Comparison of ENCODE assay signal across 8 mouse cellular contexts in genomic region chr8:106871328-106871926, GRCm38 (mm10). TPM values are rescaled to one million over a fixed set of nuclear protein-coding genes. Genes with fewer than 3 reads are reported as not detected.
DNase-seq lines count a peak whose midpoint lies in the region; ATAC-seq and TF ChIP-seq lines count a peak whose summit lies in the region.

No protein-coding gene starts in this region.

- H3K9ac ChIP-seq in forebrain, embryonic 16.5 days (replicated peaks; ENCODE audit: low read depth, low read length) = peak overlapping the region; percentile 73
- peak overlapping the region; percentile 66 for H3K9ac ChIP-seq in limb, embryonic 12.5 days (replicated peaks)

- peak; percentile 33 for ATAC-seq in forebrain, embryonic 16.5 days
- no peak; the same call in 1 of the 2 replicates for ATAC-seq in limb, embryonic 12.5 days (ENCODE audit: insufficient number of reproducible peaks, insufficient read depth, low FRiP score, low TSS enrichment, low read depth)
- no peak for ATAC-seq in erythroblast, adult 5-6 weeks (replicated peaks; ENCODE audit: low FRiP score, poor library complexity, severe bottlenecking)

- H3K4me2 ChIP-seq in forebrain, embryonic 16.5 days (ENCODE audit: low read length) = peak overlapping the region; percentile 96
- peak overlapping the region; percentile 96 for H3K4me2 ChIP-seq in limb, embryonic 12.5 days

- peaks cover 53% of the 10 kb centered on the region for H3K27me3 ChIP-seq in E14TG2a.4 (ENCODE audit: insufficient read depth, low read length)
- H3K27me3 ChIP-seq in forebrain, embryonic 16.5 days (replicated peaks; ENCODE audit: control insufficient read depth, insufficient read depth, low read length) = peaks cover 14% of the 10 kb centered on the region
- peaks cover 68% of the 10 kb centered on the region for H3K27me3 ChIP-seq in limb, embryonic 12.5 days

- TF ChIP-seq CTCF in E14TG2a.4 (conservative IDR thresholded peaks at IDR 0.05; ENCODE audit: low read length) = no peak

- DNase-seq in embryo, embryonic 11 days = peak; percentile 39
- DNase-seq in embryo, embryonic 9.5 days (ENCODE audit: extremely low spot score) = no peak
- DNase-seq in retina, embryonic 14.5 days (ENCODE audit: low spot score) = peak; percentile 38
- no peak for DNase-seq in thymus, postnatal 36 days

- no peaks in the 10 kb centered on the region for H3K9me3 ChIP-seq in E14TG2a.4 (ENCODE audit: low read length)
- no peaks in the 10 kb centered on the region for H3K9me3 ChIP-seq in forebrain, embryonic 16.5 days (ENCODE audit: control insufficient read depth, low read length)
- H3K9me3 ChIP-seq in limb, embryonic 12.5 days = no peaks in the 10 kb centered on the region

- WGBS in forebrain, embryonic 16.5 days = 0% methylated on average over 15 of the region's 15 CpGs
- WGBS in limb, embryonic 12.5 days = 2% methylated on average over 15 of the region's 15 CpGs

- peaks cover 78% of the 10 kb centered on the region for H3K4me1 ChIP-seq in E14TG2a.4 (replicated peaks; ENCODE audit: low read depth, low read length)
- peaks cover 28% of the 10 kb centered on the region for H3K4me1 ChIP-seq in forebrain, embryonic 16.5 days (replicated peaks; ENCODE audit: control insufficient read depth, insufficient read depth, low read length)
- peaks cover 34% of the 10 kb centered on the region for H3K4me1 ChIP-seq in limb, embryonic 12.5 days (replicated peaks)

- 0 out of 2 replicates have a peak overlapping the region, but pooled peaks have one; percentile 25 for H3K27ac ChIP-seq in forebrain, embryonic 16.5 days (ENCODE audit: low read length)
- H3K27ac ChIP-seq in limb, embryonic 12.5 days = no peak overlapping the region

- H3K36me3 ChIP-seq in E14TG2a.4 (ENCODE audit: insufficient read depth, low read length) = peaks cover 25% of the 10 kb centered on the region
- H3K36me3 ChIP-seq in forebrain, embryonic 16.5 days (ENCODE audit: control insufficient read depth, insufficient read depth) = no peaks in the 10 kb centered on the region
- peaks cover 24% of the 10 kb centered on the region for H3K36me3 ChIP-seq in limb, embryonic 12.5 days

- H3K4me3 ChIP-seq in E14TG2a.4 (replicated peaks; ENCODE audit: low read length) = peak overlapping the region; percentile 84
- peak overlapping the region; percentile 68 for H3K4me3 ChIP-seq in forebrain, embryonic 16.5 days (replicated peaks; ENCODE audit: low read length)
- peak overlapping the region; percentile 55 for H3K4me3 ChIP-seq in limb, embryonic 12.5 days (replicated peaks)

RNA-seq across cellular contexts. Expression of gene Has3, which starts 1.4 kb away (rescaled TPM):
- polyA plus RNA-seq in forebrain, embryonic 16.5 days (2015; fragmentation: Nextera tagmentation; extraction: Ambion mirVana) = 0.96 and 1.7 TPM in 2 replicates
- polyA plus RNA-seq in limb, embryonic 12.5 days (2016; fragmentation: Nextera tagmentation; extraction: Ambion mirVana) = 0.10 and 0.20 TPM in 2 replicates
- total RNA-seq in erythroblast, adult 5-6 weeks (2015; ENCODE audit: low replicate concordance) = not detected in 2 replicates
- not detected in 2 replicates for total RNA-seq in erythroblast, adult 5-6 weeks (2017; ENCODE audit: low replicate concordance)

RNA-seq across cellular contexts. Expression of gene Utp4, which starts 22.0 kb away (rescaled TPM):
- 48.6 and 52.4 TPM in 2 replicates for polyA plus RNA-seq in forebrain, embryonic 16.5 days (2015; fragmentation: Nextera tagmentation; extraction: Ambion mirVana)
- polyA plus RNA-seq in limb, embryonic 12.5 days (2016; fragmentation: Nextera tagmentation; extraction: Ambion mirVana) = 67.9 and 74.5 TPM in 2 replicates
- total RNA-seq in erythroblast, adult 5-6 weeks (2015; ENCODE audit: low replicate concordance) = 12.7 and 22.6 TPM in 2 replicates
- 5.4 and 9.1 TPM in 2 replicates for total RNA-seq in erythroblast, adult 5-6 weeks (2017; ENCODE audit: low replicate concordance)

Comparison
In these comparisons a context has a peak if more than half of its experiments do, and no peak if none do; other contexts are left out.
1. DNase-seq: peak in embryo, embryonic 11 days (single experiment) and retina, embryonic 14.5 days (single experiment); none in embryo, embryonic 9.5 days (single experiment) and thymus, postnatal 36 days (0 of 2).
2. Peak in every context shown above with its lines, with median percentiles within 50 percentile points of each other: H3K4me3 ChIP-seq.